Mouse (Mus musculus) right cerebral cortex, postnatal 25 days (tissue): ENCODE data around the gene Afg1l.

Experiments used
- DNase-seq: peaks from one replicate; pipeline ENCODE4 v3.0.0; 2022

Gene Afg1l

GRCm38 (mm10) chr10:42264195-42264594 lies 214.2 kb downstream of the Afg1l start:
- DNase-seq: no peak

GRCm38 (mm10) chr10:42263701-42264100 lies 214.7 kb downstream of the Afg1l start:
- no peak for DNase-seq
